Comparison of ENCODE assay signal across 36 mouse cellular contexts in the genomic region with DNA sequence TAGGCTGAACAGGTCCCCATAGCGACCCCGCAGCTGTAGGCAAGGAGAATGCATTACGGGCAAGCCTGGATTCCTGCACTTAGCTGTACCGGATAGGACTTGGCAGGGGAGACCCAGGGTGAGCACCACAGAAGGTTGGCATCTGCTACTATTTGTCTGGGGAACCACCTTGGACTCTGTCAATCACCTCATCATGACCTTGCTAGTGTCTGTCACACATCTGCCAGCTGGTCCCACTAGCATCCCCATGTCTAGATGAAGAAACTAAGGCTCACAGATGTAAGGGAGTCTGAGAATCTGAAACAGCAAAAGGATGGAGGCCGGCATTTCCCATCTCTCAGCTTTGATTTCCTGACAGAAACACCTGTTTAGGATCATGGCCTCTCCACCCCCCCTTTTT. TPM values are rescaled to one million over a fixed set of nuclear protein-coding genes. Genes with fewer than 3 reads are reported as not detected.
"Had no signal": no experiment of that assay in that cellular context is flagged by ENCODE, and none has a peak within 500 bp of the region (broad histone marks: within the 10 kb centered on the region; RNA-seq: fewer than 3 reads in every experiment).

No protein-coding gene starts in this region.

- H3K36me3 ChIP-seq: heart, embryonic 15.5 days; hindbrain, embryonic 13.5 days; hindbrain, embryonic 15.5 days; limb, embryonic 10.5 days; limb, embryonic 12.5 days; liver, embryonic 13.5 days; liver, embryonic 15.5 days had no signal

- H3K4me3 ChIP-seq: heart, embryonic 13.5 days; heart, embryonic 15.5 days; hindbrain, embryonic 13.5 days; hindbrain, embryonic 15.5 days; kidney, embryonic 15.5 days; layer of hippocampus, adult 2 months; left cerebral cortex, adult 2 months; limb, embryonic 10.5 days; limb, embryonic 12.5 days; liver, embryonic 13.5 days; liver, embryonic 15.5 days had no signal

- DNase-seq: gastrocnemius, postnatal 10 days; gastrocnemius, postnatal 25 days; heart, adult 18-20 months; heart, postnatal 14 days; heart, postnatal 36 days; kidney, adult 2 months; kidney, adult 9 months; kidney, postnatal 14 days; kidney, postnatal 36 days; liver; liver, embryonic 13.5 days; liver, postnatal 0 days had no signal

- ATAC-seq: hindbrain, postnatal 0 days; inflammation-experienced regulatory T-cells, adult 6 months; intestine, embryonic 16.5 days; liver, postnatal 0 days had no signal

- H3K27ac ChIP-seq: heart, embryonic 13.5 days; heart, embryonic 15.5 days; hindbrain, embryonic 13.5 days; hindbrain, embryonic 15.5 days; hindbrain, postnatal 0 days; kidney, embryonic 15.5 days; kidney, postnatal 0 days; left cerebral cortex, adult 2 months; limb, embryonic 10.5 days; limb, embryonic 12.5 days; liver, embryonic 13.5 days; liver, embryonic 15.5 days had no signal

- H3K9ac ChIP-seq: heart, embryonic 13.5 days; heart, embryonic 15.5 days; hindbrain, embryonic 13.5 days; hindbrain, embryonic 15.5 days; kidney, embryonic 15.5 days; limb, embryonic 12.5 days; liver, embryonic 13.5 days; liver, embryonic 15.5 days; liver, postnatal 0 days had no signal

- H3K4me2 ChIP-seq: heart, embryonic 11.5 days; heart, embryonic 13.5 days; heart, embryonic 15.5 days; hindbrain, embryonic 13.5 days; hindbrain, embryonic 15.5 days; kidney, embryonic 15.5 days; limb, embryonic 12.5 days; liver, embryonic 13.5 days; liver, embryonic 15.5 days had no signal

- H3K27me3 ChIP-seq: heart, embryonic 13.5 days; heart, embryonic 15.5 days; hindbrain, embryonic 15.5 days; kidney, embryonic 15.5 days; limb, embryonic 12.5 days had no signal

- H3K9me3 ChIP-seq: heart, embryonic 13.5 days; heart, embryonic 15.5 days; hindbrain, embryonic 13.5 days; hindbrain, embryonic 15.5 days; kidney, embryonic 15.5 days; limb, embryonic 10.5 days; limb, embryonic 12.5 days; liver, embryonic 13.5 days; liver, embryonic 15.5 days had no signal

RNA-seq across cellular contexts. Expression of a gene that starts 19.4 kb away (rescaled TPM):
- total RNA-seq: gastrocnemius, postnatal 10 days; heart, adult 18-20 months; heart, postnatal 14 days; hematopoietic stem cell, adult 5-6 weeks; hindbrain, postnatal 0 days; layer of hippocampus, postnatal 10 days; left cerebral cortex, adult 2 months; left cerebral cortex, postnatal 14 days had no signal
- polyA plus RNA-seq: gonadal fat pad, adult 2 months; heart, embryonic 11.5 days; heart, embryonic 13.5 days; heart, embryonic 15.5 days; heart, postnatal 0 days; hindbrain, embryonic 11.5 days; hindbrain, embryonic 13.5 days; hindbrain, embryonic 15.5 days; hindbrain, postnatal 0 days; inflammation-experienced regulatory T-cells, adult 6 months; intestine, embryonic 16.5 days; kidney, adult 2 months; kidney, embryonic 15.5 days; kidney, postnatal 0 days; limb, embryonic 10.5 days; limb, embryonic 12.5 days; limb, embryonic 14.5 days; liver, embryonic 13.5 days; liver, embryonic 15.5 days had no signal

RNA-seq across cellular contexts. Expression of a gene that starts 32.6 kb away (rescaled TPM):
- total RNA-seq: gastrocnemius, postnatal 25 days; heart, adult 18-20 months; heart, postnatal 36 days; hematopoietic stem cell, adult 5-6 weeks; hindbrain, postnatal 0 days; layer of hippocampus, postnatal 25 days; left cerebral cortex, postnatal 14 days; left cerebral cortex, postnatal 36 days had no signal
- polyA plus RNA-seq: heart, embryonic 15.5 days; heart, postnatal 0 days; hindbrain, embryonic 11.5 days; hindbrain, embryonic 13.5 days; hindbrain, postnatal 0 days; inflammation-experienced regulatory T-cells, adult 6 months; limb, embryonic 10.5 days; limb, embryonic 12.5 days; limb, embryonic 14.5 days had no signal
